ENCODE assay signal across 28 mouse cellular contexts in genomic region chr15:9891446-9891845, GRCm38 (mm10).
A peak's percentile ranks its signal among the peaks of the same experiment; 100 is the strongest.
DNase-seq lines count a peak whose midpoint lies in the region; ATAC-seq lines count a peak whose summit lies in the region.
"Had no signal": no experiment of that assay in that cellular context is flagged by ENCODE, and none has a peak within 500 bp of the region (broad histone marks: within the 10 kb centered on the region; RNA-seq: fewer than 3 reads in every experiment).

No protein-coding gene starts in this region.

- no peaks in the 10 kb centered on the region for H3K27me3 ChIP-seq in kidney, embryonic 15.5 days
- no peaks in the 10 kb centered on the region for H3K27me3 ChIP-seq in splenic B cell, adult 2 months (ENCODE audit: control insufficient read depth, insufficient read depth, low read length, poor library complexity, severe bottlenecking)
- no peaks in the 10 kb centered on the region for H3K27me3 ChIP-seq in intestine, embryonic 15.5 days (replicated peaks)
- H3K27me3 ChIP-seq: CH12.LX; embryonic facial prominence, embryonic 13.5 days; forebrain, embryonic 13.5 days; hindbrain, embryonic 13.5 days had no signal

- no peak overlapping the region for H3K9ac ChIP-seq in kidney, embryonic 15.5 days
- H3K9ac ChIP-seq in intestine, embryonic 15.5 days = no peak overlapping the region
- H3K9ac ChIP-seq: embryonic facial prominence, embryonic 13.5 days; forebrain, embryonic 13.5 days; hindbrain, embryonic 13.5 days had no signal

- no peaks in the 10 kb centered on the region for H3K9me3 ChIP-seq in kidney, embryonic 15.5 days (replicated peaks)
- H3K9me3 ChIP-seq in intestine, embryonic 15.5 days = no peaks in the 10 kb centered on the region
- H3K9me3 ChIP-seq: embryonic facial prominence, embryonic 10.5 days; embryonic facial prominence, embryonic 13.5 days; forebrain, embryonic 13.5 days; G1E; hindbrain, embryonic 10.5 days; hindbrain, embryonic 13.5 days had no signal

- no peak overlapping the region for H3K4me3 ChIP-seq in kidney, embryonic 15.5 days (replicated peaks)
- H3K4me3 ChIP-seq in intestine, embryonic 15.5 days (replicated peaks) = no peak overlapping the region
- H3K4me3 ChIP-seq: embryonic facial prominence, embryonic 10.5 days; embryonic facial prominence, embryonic 13.5 days; erythroblast, embryonic 14.5 days; forebrain, embryonic 13.5 days; hindbrain, embryonic 10.5 days; hindbrain, embryonic 13.5 days had no signal

- no peak for DNase-seq in kidney, postnatal 25 days
- peak; percentile 41 for DNase-seq in MEL-GATA-1-ER (ENCODE audit: extremely low read depth, low read depth)
- peak; percentile 3 for DNase-seq in splenic B cell, adult 2 months (ENCODE audit: low read depth, low spot score)
- DNase-seq in testis, postnatal 14 days (ENCODE audit: low spot score) = no peak
- DNase-seq: adrenal gland, postnatal 10 days; adrenal gland, postnatal 36 days; B cell, adult 2 months; cerebellum, adult 18-20 months; cerebellum, adult 9-10 months; cerebellum, postnatal 14 days; embryo, embryonic 11 days; gastrocnemius, postnatal 10 days; gastrocnemius, postnatal 36 days; heart, adult 11 months had no signal

- WGBS in kidney, embryonic 15.5 days = 48% methylated on average over 5 of the region's 5 CpGs
- WGBS in intestine, embryonic 15.5 days = 61% methylated on average over 5 of the region's 5 CpGs

- H3K36me3 ChIP-seq in kidney, embryonic 15.5 days = no peaks in the 10 kb centered on the region
- no peaks in the 10 kb centered on the region for H3K36me3 ChIP-seq in splenic B cell, adult 2 months (ENCODE audit: control insufficient read depth, insufficient read depth, low read length, poor library complexity, severe bottlenecking)
- no peaks in the 10 kb centered on the region for H3K36me3 ChIP-seq in intestine, embryonic 15.5 days
- H3K36me3 ChIP-seq: embryonic facial prominence, embryonic 10.5 days; embryonic facial prominence, embryonic 13.5 days; G1E; hindbrain, embryonic 10.5 days; hindbrain, embryonic 13.5 days had no signal

- H3K27ac ChIP-seq in kidney, embryonic 15.5 days = no peak overlapping the region
- no peak overlapping the region for H3K27ac ChIP-seq in intestine, embryonic 15.5 days
- H3K27ac ChIP-seq: embryonic facial prominence, embryonic 10.5 days; embryonic facial prominence, embryonic 13.5 days; forebrain, embryonic 13.5 days; hindbrain, embryonic 10.5 days; hindbrain, embryonic 13.5 days had no signal

- peak; percentile 54; the same call in 1 of the 2 replicates for ATAC-seq in kidney, embryonic 15.5 days (replicated peaks; ENCODE audit: low FRiP score)
- peak; percentile 89 to 96 for ATAC-seq in hematopoietic stem cell, adult 5-6 weeks (replicated peaks in 1 of 2; ENCODE audit: insufficient read depth in 1 of 2, low FRiP score in 2 of 2, low TSS enrichment in 1 of 2, low read depth in 1 of 2, poor library complexity in 2 of 2, severe bottlenecking in 2 of 2)
- ATAC-seq in intestine, embryonic 15.5 days = no peak
- ATAC-seq: forebrain, embryonic 13.5 days; forebrain, embryonic 16.5 days; hindbrain, embryonic 16.5 days had no signal

- H3K4me2 ChIP-seq in kidney, embryonic 15.5 days = no peak overlapping the region
- no peak overlapping the region for H3K4me2 ChIP-seq in intestine, embryonic 15.5 days (replicated peaks)
- H3K4me2 ChIP-seq: embryonic facial prominence, embryonic 13.5 days; forebrain, embryonic 13.5 days; heart, embryonic 11.5 days; hindbrain, embryonic 13.5 days had no signal

- no peaks in the 10 kb centered on the region for H3K4me1 ChIP-seq in kidney, embryonic 15.5 days
- H3K4me1 ChIP-seq in intestine, embryonic 15.5 days (replicated peaks) = no peaks in the 10 kb centered on the region
- H3K4me1 ChIP-seq: embryonic facial prominence, embryonic 10.5 days; embryonic facial prominence, embryonic 13.5 days; forebrain, embryonic 13.5 days; hindbrain, embryonic 10.5 days; hindbrain, embryonic 13.5 days had no signal

Comparison
In these comparisons a context has a peak if more than half of its experiments do, and no peak if none do; other contexts are left out.
1. DNase-seq: peak in MEL-GATA-1-ER (single experiment) and splenic B cell, adult 2 months (single experiment); none in kidney, postnatal 25 days (0 of 2) and testis, postnatal 14 days (single experiment).